Mouse (Mus musculus) urinary bladder, postnatal 4 days (tissue): Measurements from ENCODE around the gene Cnr2.
A peak's percentile ranks its signal among the peaks of the same experiment; 100 is the strongest.

Source experiments
- DNase-seq, 2 experiments: peaks; one replicate each; pipeline ENCODE4 v3.0.0; 2021 to 2022; ENCODE audit warnings: low spot score in 2 of 2

Cnr2 gene

GRCm38 (mm10) chr4:135875991-135876582 is 19.1 kb upstream of the Cnr2 start:
- DNase-seq: peak in 1 of 2 experiments; percentile 48

GRCm38 (mm10) chr4:135876583-135877020 is 18.6 kb upstream of the Cnr2 start:
- DNase-seq: peak; percentile 65 to 71

GRCm38 (mm10) chr4:135877742-135878141 is 17.5 kb upstream of the Cnr2 start:
- DNase-seq: no peak

DNA sequence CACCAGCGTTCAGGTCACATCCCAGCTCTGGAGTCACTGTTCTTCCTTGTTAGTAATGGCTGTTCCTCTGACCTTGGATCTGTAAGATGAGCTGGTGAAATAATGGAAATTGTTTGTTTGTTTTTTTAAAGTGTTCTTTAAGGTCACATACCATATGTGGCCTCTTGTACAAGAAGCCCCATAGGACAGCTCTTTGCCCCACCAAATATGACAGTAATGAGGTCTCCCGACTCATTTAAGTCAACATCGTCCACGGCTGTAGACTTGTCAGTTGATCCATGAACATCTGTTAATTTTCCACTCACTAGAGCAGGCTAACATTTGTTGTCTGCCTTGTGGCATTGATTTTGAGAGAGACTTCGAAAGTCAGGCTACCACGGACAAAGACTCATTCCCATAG is 16.2 kb upstream of the Cnr2 start:
- no peak for DNase-seq

GRCm38 (mm10) chr4:135880018-135880417 is 15.2 kb upstream of the Cnr2 start:
- DNase-seq: no peak

GRCm38 (mm10) chr4:135880576-135880975 is 14.6 kb upstream of the Cnr2 start:
- no peak for DNase-seq

DNA sequence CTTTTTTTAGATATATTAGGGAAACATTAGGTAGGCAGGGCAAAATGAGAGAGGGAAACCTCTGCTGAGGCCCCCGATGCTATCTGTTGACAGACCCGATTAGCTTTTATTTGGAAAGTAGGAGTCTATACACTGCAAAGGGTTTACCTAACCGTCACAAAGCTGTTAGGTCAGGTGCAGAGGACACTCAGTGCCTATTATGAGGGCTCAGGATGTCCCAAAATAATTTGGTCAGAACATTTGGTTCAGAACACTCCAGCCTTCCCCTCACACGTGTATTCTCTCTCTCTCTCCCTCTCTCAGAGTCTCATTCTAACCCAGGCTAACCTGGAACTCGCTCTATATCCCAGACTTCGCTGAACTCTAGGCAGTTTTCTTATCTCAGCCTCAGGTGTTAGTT is 13.2 kb upstream of the Cnr2 start:
- no peak for DNase-seq

GRCm38 (mm10) chr4:135883401-135883851 is 11.8 kb upstream of the Cnr2 start:
- peak in 1 of 2 experiments; percentile 50 for DNase-seq

- peak in 1 of 2 experiments; percentile 39 for DNase-seq
Measured at GRCm38 (mm10) chr4:135883881-135884516, 11.2 kb upstream of the Cnr2 start.

DNA sequence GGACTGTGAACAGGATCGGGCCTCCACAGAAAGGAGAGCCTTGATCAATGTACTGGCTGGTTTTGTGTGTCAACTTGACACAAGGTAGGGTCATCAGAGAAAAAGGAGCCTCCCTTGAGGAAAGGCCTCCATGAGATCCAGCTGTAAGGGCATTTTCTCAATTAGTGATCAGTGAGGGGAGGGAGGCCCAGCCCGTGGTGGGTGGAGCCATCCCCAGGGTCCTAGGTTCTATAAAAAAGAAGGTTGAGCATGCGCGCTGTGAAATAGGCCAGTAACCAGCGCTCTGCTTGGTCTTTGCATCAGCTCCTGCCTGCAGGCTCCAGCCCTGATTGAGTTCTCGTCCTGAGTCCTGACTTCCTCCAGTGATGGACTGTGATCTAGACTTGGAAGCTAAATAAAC is 10.7 kb upstream of the Cnr2 start:
- DNase-seq: peak in 1 of 2 experiments; percentile 16

DNA sequence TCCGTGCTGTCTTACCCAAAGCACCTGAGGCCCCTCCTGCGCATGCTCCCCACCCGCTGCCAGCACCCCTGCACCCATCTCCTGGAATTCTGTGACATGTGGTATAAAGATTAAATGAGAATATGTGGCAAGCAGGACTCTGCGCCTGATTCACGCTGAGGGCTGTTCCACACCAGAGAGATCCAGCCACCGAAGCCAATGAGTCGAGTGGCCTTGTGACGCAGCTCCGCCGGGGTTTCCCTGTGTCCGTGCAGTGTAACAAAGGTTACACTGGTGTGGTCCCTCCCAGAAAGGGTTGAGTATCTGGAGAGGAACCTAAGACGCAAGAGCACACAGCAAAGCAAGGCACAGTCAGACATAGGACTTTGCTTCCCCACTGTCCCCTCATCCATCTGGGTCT is 9.5 kb upstream of the Cnr2 start:
- DNase-seq: no peak

GRCm38 (mm10) chr4:135886184-135886583 is 9.0 kb upstream of the Cnr2 start:
- DNase-seq: peak in 1 of 2 experiments; percentile 44

GRCm38 (mm10) chr4:135888448-135889057 is 6.6 kb upstream of the Cnr2 start:
- peak in 1 of 2 experiments; percentile 53 for DNase-seq

DNA sequence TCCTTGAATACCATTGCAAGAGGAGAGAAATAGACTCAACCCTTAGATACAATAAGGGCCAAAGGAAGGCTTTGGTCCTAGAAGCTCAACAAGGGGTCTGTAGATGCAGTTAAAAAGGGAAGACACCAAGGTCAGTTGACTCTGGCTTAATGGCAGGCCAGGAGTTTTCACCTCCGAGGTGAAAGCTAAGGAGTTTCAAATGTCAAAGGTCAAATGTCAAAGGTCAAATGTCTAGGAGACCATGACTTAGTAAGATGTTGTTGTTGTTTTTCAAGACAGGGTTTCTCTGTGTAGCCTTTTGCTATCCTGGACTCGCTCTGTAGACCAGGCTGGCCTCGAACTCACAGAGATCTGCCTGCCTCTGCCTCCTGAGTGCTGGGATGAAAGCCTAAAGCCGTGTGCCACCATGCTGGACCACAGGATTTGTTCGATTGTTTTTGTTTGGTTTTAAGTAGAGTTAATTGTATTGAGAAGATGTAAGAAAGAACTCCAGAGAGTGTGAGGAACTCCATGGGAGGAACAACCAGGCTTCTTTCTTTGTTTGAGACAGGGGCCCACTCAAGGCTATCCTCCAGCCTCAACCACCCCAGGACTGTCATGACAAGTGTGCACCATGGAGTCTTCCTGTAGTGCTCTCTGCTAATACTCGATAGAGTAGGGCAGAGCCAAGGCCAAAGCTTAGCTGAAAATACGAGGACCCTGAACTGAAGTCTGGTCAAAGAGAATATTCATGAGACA is 5.9 kb upstream of the Cnr2 start:
- DNase-seq: peak in 1 of 2 experiments; percentile 19

GRCm38 (mm10) chr4:135889884-135890283 is 5.3 kb upstream of the Cnr2 start:
- DNase-seq: peak; percentile 57 to 83

DNA sequence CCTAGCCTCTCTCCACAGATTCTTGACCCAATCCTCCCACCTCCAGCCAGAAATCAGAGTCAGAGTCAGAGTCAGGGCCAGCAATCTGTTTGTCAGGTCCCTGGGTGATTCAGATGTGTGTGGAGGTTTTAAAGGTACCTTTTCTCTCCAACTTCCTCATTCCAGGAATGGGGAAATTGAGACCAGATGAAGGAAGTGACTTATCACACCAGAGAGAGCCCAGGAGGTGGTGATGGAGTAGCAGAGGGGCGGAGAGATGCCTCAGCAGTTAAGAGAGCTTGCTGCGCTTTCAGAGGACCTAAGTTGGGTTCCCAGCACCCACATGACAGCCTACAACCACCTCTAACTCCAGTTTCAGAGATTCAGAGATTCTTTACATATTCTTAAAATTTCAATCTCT is 3.7 kb upstream of the Cnr2 start:
- no peak for DNase-seq

DNA sequence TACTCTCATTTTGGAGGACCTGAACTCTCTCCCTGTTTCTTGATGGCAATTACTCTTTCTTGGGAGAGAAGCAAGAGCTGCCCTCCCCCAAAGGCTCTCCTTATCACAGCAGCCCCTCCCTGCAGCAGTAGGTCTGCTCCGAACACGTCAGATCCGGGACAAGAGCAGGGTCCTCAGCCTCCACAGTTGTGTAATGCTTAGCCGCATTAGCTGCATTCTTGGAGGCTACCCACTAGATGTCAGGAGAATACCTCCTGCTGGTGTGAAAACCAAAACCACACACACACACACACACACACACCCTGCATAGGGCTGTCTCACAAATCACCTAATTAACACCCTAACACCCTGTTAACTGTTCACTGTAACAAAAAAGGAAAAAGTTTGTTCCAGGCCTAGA is 2.3 kb upstream of the Cnr2 start:
- DNase-seq: no peak

DNA sequence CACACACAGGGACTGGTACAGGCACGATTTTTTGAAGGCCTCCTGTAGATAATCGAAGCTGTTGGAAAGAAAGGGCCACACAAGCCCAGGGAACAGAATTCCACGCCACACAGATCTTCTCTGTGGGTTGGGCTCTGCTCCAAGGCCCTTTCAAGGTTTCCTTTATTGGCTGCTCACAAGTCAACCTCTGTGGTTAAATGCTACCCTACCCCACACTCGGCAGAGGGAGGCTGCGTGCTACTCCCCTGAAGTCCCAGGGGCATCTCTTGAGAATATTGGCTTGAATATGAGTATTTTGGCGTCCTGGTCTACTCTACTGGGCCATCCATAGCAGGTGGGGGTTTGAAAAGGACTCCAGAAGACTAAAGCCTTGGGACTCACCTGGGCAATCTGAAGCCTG is 963 bp downstream of the Cnr2 start:
- no peak for DNase-seq

DNA sequence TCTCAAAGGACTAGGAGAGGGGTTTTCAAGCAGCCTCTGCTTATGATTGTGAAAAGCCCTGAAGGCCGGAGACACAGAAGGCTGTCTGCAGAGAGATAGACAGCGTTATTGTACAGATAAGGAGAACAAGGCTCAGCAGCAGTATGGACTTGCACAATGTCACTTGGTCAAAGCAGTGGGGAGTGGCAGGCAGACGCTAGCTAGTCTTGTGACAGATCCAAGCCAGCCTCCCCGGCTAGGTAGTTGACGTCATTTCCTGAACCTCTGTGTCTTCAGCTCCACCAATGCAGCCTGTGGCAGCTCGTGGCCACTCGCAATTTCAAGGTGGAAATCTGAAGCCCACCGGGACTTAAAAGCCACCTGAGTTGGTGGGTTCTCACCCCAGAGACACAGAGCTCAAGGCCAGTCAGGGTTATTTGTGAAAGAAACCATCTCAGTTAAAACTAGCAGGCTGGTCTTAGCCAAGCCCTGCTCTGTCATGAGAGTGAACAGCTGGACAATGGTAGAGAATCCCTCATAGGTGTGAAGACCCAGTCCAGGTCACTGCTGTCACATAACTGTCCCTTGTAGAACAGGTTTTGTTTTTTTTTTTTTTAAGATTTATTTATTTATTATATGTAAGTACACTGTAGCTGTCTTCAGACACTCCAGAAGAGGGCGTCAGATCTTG is 3.3 kb downstream of the Cnr2 start:
- no peak for DNase-seq

DNA sequence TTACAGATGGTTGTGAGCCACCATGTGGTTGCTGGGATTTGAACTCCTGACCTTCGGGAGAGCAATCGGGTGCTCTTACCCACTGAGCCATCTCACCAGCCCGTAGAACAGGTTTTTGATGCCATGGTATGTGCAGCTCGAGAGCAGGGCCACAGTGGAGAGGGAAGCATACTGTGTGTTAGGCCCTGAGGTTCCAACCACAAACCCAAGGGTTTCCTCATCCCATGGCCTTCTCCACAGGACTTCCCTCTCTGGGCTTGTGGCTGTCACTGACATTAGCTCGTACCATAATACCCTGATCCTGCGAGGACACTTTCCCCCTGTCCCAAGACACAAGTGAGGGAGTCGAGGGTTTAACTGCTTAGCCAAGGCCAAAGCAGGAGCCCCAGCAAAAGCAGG is 3.9 kb downstream of the Cnr2 start:
- DNase-seq: no peak

GRCm38 (mm10) chr4:135900008-135900407 is 4.8 kb downstream of the Cnr2 start:
- no peak for DNase-seq
